Mouse (Mus musculus): ENCODE data around the gene Cecr2.

The Cecr2 gene

GRCm38 (mm10) chr6:120665816-120666760, at the start of gene Cecr2:
Cecr2 (plus strand) TSS chr6:120666369.
- in situ Hi-C loops (cut with MboI; ENCODE audit: unreplicated experiment in 2 of 2) = no loop called here

DNA sequence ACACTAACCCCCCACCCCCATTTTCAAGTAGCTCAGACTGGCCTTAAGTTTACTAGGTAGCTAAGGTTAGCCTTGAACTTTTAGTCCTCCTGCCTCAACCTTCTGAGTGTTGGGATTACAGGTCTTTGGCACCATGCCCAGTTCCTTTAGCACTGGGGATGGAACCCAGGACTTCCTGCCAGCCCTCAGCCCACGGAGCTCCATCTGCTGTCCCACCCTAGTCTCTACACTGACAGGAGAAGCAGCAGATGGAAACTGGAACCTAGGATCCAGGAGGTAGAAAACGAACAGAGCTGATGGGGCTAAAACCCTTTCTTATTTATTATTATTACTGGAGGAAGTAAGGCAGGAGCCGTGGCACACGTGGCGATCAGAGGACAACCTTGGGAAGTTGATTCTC, 48.6 kb upstream of the Cecr2 start:
- in situ Hi-C loops (cut with MboI; ENCODE audit: unreplicated experiment in 2 of 2) = no loop called here

DNA sequence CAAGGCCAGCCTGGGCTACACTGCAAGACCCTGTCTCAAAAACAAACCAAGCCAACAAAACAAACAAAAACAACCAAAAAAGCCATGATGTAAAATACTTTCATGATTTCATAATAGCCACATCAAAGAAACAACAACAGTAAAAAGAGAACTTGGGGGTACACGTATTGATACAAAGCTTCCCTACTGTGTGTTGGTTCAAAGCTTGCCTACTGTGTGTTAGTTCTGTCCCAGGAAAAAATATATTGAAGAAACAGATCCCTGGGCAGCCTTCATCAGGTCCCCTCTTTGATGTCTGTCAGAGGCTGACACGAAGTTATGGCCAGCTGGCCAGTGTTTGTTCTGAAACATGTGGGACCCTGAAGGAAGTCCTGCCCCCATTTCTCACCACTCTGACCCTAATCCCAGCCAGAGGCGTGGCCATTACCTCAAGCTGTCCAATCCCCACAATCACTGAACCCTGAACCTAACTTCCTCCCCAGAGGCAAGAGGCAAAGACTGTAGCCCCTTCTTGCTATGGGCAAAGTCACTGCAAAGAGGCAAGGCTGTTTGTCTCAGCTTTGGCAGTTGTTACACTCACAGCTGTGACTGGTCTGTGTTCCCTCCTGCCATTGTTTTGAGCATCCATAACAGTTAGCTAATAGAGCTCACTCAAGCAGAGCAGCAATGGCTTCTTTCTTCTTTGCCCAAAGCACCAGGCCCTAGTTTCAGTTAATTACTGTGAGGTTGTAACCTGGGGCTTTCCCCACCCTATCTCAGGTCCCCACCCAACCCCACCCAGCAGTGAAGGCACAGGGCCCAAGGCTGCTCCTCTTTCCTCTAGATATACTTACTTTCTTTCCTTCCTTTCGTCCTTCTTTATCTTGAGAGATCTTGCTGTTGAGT, 47.4 kb upstream of the Cecr2 start:
- in situ Hi-C loops (cut with MboI; ENCODE audit: unreplicated experiment in 2 of 2) = no loop called here

DNA sequence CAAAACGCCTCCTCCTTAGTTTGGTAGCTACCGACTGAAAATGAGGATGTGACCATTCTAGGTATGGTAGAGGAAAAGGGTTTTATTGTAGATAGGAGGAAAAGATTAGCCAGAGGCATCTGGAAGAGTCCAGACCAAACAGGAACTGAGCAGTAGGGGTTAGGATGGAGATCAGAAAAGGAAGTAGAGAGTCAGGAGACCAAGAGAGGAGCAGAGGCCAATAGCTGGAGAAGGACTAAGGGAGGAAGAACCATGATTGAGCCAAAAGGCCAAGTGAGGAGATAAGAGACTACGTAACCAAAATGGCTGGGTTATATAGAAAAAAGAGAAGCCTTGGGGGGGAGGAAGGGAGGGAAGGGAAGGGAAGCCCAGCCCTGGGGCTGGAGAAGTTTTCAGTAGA, 46.0 kb upstream of the Cecr2 start:
- in situ Hi-C loops (cut with MboI; ENCODE audit: unreplicated experiment in 2 of 2) = no loop called here

DNA sequence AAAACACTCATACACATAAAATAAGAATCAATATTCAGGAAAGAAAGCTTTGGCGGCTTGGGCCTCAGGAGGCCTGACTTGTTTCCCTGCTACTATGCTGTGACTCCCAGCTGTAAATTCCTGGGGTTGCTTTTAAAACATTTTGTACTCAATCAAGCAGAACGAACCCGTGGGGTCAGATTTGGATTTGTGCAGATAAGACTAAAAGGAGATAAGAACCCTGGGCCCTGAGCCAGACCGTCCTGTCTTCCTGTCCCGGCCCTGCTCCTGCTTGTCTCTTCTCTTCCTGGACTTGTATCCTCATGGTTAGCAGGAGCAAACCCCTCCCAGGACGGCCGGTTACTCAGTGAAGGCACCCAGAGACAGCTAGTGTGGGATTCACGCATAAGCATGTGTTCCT, 41.1 kb upstream of the Cecr2 start:
- in situ Hi-C loops (cut with MboI; ENCODE audit: unreplicated experiment in 2 of 2) = no loop called here

GRCm38 (mm10) chr6:120627096-120627495, 39.1 kb upstream of the Cecr2 start:
- in situ Hi-C loops (cut with MboI; ENCODE audit: unreplicated experiment in 2 of 2) = no loop called here

- in situ Hi-C loops (cut with MboI; ENCODE audit: unreplicated experiment in 2 of 2) = no loop called here
Observed at GRCm38 (mm10) chr6:120628963-120629362, 37.2 kb upstream of the Cecr2 start.

GRCm38 (mm10) chr6:120635391-120636028, 30.7 kb upstream of the Cecr2 start:
- in situ Hi-C loops (cut with MboI; ENCODE audit: unreplicated experiment in 2 of 2) = no loop called here

- in situ Hi-C loops (cut with MboI; ENCODE audit: unreplicated experiment in 2 of 2) = no loop called here
Observed at GRCm38 (mm10) chr6:120639547-120639946, 26.6 kb upstream of the Cecr2 start.

GRCm38 (mm10) chr6:120641866-120642378, 24.2 kb upstream of the Cecr2 start:
- in situ Hi-C loops (cut with MboI; ENCODE audit: unreplicated experiment in 2 of 2) = loop anchor here (10.0 kb wide), 2 partner anchors 57 to 177 kb away; partner anchors contain the start of gene Il17ra (in 1 of the 2)

DNA sequence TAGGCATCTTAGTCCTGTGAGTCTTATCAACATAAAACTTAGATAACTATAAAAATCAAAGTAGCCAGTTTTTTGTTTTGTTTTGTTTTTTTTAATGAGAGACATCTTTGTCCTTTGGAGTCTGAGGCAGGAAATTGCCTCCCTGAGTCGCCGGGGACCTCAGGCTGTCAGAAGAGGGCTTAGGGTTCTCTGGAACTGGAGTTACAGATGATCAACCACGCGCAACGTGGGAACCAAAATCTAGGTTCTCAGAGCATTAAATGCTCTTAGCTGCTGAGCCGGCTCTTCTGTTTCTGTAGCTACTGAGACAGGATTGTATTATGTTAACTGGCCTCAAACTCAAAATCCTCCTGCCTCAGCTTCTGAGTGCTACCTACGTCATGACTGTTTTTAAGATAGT, 22.4 kb upstream of the Cecr2 start:
- in situ Hi-C loops (cut with MboI; ENCODE audit: unreplicated experiment in 2 of 2) = loop anchor here (10.0 kb wide), 2 partner anchors 59 to 179 kb away; partner anchors contain the start of gene Il17ra (in 1 of the 2)

DNA sequence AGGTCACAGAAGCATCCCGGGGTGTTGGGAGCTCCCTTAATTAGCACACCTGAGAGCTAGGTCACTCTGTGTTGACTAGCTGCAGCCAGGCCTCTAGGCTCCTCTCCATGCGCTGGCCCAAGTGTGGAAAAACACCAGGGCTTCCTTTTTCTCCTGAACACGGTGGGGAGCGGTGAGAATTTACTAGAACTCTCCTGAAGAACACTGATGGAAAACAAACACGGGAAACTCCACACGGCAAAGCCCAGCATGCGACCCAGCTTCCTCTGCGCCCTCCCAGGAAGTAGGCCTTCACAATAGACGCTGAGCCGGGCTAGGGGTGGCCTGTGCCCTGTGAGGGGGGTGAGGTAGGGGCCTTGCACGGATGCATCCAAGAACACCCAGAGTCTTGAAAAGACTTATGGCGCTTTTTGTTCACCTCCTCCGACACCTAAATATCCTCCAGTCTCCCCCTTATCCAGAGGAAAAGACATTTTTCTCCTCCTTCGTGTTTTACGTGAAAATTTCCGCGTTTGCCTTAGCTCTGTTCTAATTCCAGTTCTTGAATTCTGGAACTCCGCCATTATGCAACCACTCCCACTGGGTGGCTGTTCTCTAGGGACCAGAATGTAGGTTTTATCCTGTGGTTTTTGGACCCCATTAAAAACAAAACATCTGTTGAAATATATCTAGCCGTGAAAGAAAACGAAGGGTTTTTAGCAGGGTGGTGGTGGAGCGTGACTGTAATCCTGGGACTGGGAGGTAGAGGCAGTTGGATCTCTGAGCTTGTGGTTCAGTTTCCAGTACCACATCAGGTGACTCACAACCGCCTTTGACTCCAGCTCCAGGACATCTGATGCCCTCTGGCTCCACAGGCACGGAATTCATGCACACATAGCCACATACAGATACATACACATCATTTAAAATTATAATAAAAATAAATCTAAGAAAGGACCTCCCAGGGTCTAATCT, 21.5 kb upstream of the Cecr2 start:
- in situ Hi-C loops (cut with MboI; ENCODE audit: unreplicated experiment in 2 of 2) = loop anchor here (5.0 to 10.0 kb wide), 4 partner anchors 42 to 180 kb away; partner anchors contain the start of gene Il17ra (in 1 of the 2)

- in situ Hi-C loops (cut with MboI; ENCODE audit: unreplicated experiment in 2 of 2) = loop anchor here (5.0 to 10.0 kb wide), 4 partner anchors 45 to 183 kb away; partner anchors contain the start of gene Il17ra (in 1 of the 2)
Observed at GRCm38 (mm10) chr6:120647246-120648028, 18.7 kb upstream of the Cecr2 start.

GRCm38 (mm10) chr6:120648205-120648604, 18.0 kb upstream of the Cecr2 start:
- in situ Hi-C loops (cut with MboI; ENCODE audit: unreplicated experiment in 2 of 2) = loop anchor here (5.0 to 10.0 kb wide), 4 partner anchors 46 to 183 kb away; partner anchors contain the start of gene Il17ra (in 1 of the 2)

- in situ Hi-C loops (cut with MboI; ENCODE audit: unreplicated experiment in 2 of 2) = loop anchor here in 1 of 2 experiments (5.0 kb wide), 1 partner anchor 85 kb away; no protein-coding TSS in a partner anchor
Observed at GRCm38 (mm10) chr6:120652666-120653065, 13.5 kb upstream of the Cecr2 start.

GRCm38 (mm10) chr6:120655702-120656101, 10.5 kb upstream of the Cecr2 start:
- in situ Hi-C loops (cut with MboI; ENCODE audit: unreplicated experiment in 2 of 2) = no loop called here

GRCm38 (mm10) chr6:120658848-120659247, 7.3 kb upstream of the Cecr2 start:
- in situ Hi-C loops (cut with MboI; ENCODE audit: unreplicated experiment in 2 of 2) = no loop called here

DNA sequence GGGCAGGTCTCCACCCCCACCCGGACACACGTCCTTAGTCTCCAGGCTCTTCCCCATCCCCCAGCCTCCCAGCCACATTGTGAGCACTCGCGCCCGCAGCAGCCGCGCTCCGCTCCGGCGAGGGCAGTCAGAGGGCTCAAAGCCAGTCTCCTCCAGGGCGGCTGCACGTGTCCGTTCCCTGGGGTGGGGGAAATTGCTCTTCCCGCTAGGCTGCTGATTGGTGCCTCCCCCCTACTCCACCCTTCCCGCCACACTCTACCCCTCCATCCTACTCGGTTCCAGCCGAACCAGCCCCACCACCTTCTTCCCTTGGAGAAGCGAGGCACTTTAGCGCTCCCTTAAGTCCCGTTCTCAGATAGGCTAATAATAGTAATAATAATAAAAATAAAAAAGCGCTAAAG, 754 bp upstream of the Cecr2 start:
- in situ Hi-C loops (cut with MboI; ENCODE audit: unreplicated experiment in 2 of 2) = no loop called here
